8 mouse cellular contexts compared by ENCODE assay signal in genomic region chr2:165791657-165792056, GRCm38 (mm10).
DNase-seq lines count a peak whose midpoint lies in the region; ATAC-seq and TF ChIP-seq lines count a peak whose summit lies in the region.

No protein-coding gene starts in this region.

- no peaks in the 10 kb centered on the region for H3K9me3 ChIP-seq in ES-Bruce4 (replicated peaks; ENCODE audit: control insufficient read depth, insufficient read depth, low read length, poor library complexity, severe bottlenecking)
- H3K9me3 ChIP-seq in forebrain, postnatal 0 days (ENCODE audit: low read length): no peaks in the 10 kb centered on the region
- no peaks in the 10 kb centered on the region for H3K9me3 ChIP-seq in intestine, postnatal 0 days (ENCODE audit: control insufficient read depth)
- H3K9me3 ChIP-seq in lung, embryonic 15.5 days: no peaks in the 10 kb centered on the region

- H3K9ac ChIP-seq in ES-Bruce4 (ENCODE audit: low read depth, poor library complexity, severe bottlenecking): no peak overlapping the region
- no peak overlapping the region for H3K9ac ChIP-seq in forebrain, postnatal 0 days
- H3K9ac ChIP-seq in intestine, postnatal 0 days (ENCODE audit: low read depth, low read length): no peak overlapping the region
- H3K9ac ChIP-seq in lung, embryonic 15.5 days: no peak overlapping the region

- no peaks in the 10 kb centered on the region for H3K36me3 ChIP-seq in ES-Bruce4 (ENCODE audit: control insufficient read depth, insufficient read depth, low read length, poor library complexity, severe bottlenecking)
- peaks cover 75% of the 10 kb centered on the region for H3K36me3 ChIP-seq in forebrain, postnatal 0 days (ENCODE audit: insufficient read depth)
- H3K36me3 ChIP-seq in intestine, postnatal 0 days (ENCODE audit: control insufficient read depth, insufficient read depth): peaks cover 93% of the 10 kb centered on the region
- peaks cover 76% of the 10 kb centered on the region for H3K36me3 ChIP-seq in lung, embryonic 15.5 days

- H3K4me3 ChIP-seq in ES-Bruce4 (ENCODE audit: low read depth, low read length): no peak overlapping the region
- no peak overlapping the region for H3K4me3 ChIP-seq in forebrain, postnatal 0 days (ENCODE audit: low read depth, low read length)
- H3K4me3 ChIP-seq in intestine, postnatal 0 days (ENCODE audit: low read depth, low read length): no peak overlapping the region
- no peak overlapping the region for H3K4me3 ChIP-seq in lung, embryonic 15.5 days

- TF ChIP-seq CTCF in ES-Bruce4 (IDR thresholded peaks at IDR 0.05; ENCODE audit: low read depth, low read length): peak; percentile 71
- peak; percentile 91 for TF ChIP-seq CTCF in forebrain, postnatal 0 days (IDR thresholded peaks at IDR 0.05; ENCODE audit: low read depth)
- peak; percentile 91 for TF ChIP-seq CTCF in intestine, postnatal 0 days (IDR thresholded peaks at IDR 0.05; ENCODE audit: low read depth)

- WGBS in forebrain, postnatal 0 days: 56% methylated on average over 9 of the region's 9 CpGs
- 60% methylated on average over 9 of the region's 9 CpGs for WGBS in intestine, postnatal 0 days
- WGBS in lung, embryonic 15.5 days: 53% methylated on average over 9 of the region's 9 CpGs

- peak; percentile 60 for ATAC-seq in forebrain, postnatal 0 days
- 0 out of 2 replicates have a peak, but pooled peaks have one; percentile 13 for ATAC-seq in intestine, postnatal 0 days
- ATAC-seq in lung, embryonic 15.5 days (ENCODE audit: borderline replicate concordance, extremely low read depth, low FRiP score, low TSS enrichment): peak; percentile 25; the same call in 1 of the 2 replicates

- peaks cover 8% of the 10 kb centered on the region for H3K4me1 ChIP-seq in ES-Bruce4 (ENCODE audit: control insufficient read depth, insufficient read depth, low read length)
- H3K4me1 ChIP-seq in forebrain, postnatal 0 days (ENCODE audit: insufficient read depth): no peaks in the 10 kb centered on the region
- H3K4me1 ChIP-seq in intestine, postnatal 0 days (replicated peaks; ENCODE audit: control insufficient read depth, insufficient read depth, low read length): no peaks in the 10 kb centered on the region
- H3K4me1 ChIP-seq in lung, embryonic 15.5 days: peaks cover 7% of the 10 kb centered on the region; the same call in 1 of the 2 replicates

- H3K27ac ChIP-seq in ES-Bruce4 (ENCODE audit: insufficient read depth, low read length): peak overlapping the region; percentile 45; the same call in 1 of the 2 replicates
- H3K27ac ChIP-seq in forebrain, postnatal 0 days (ENCODE audit: low read depth, low read length): no peak overlapping the region; the same call in 1 of the 2 replicates
- H3K27ac ChIP-seq in intestine, postnatal 0 days (ENCODE audit: low read depth, low read length): no peak overlapping the region
- no peak overlapping the region for H3K27ac ChIP-seq in lung, embryonic 15.5 days

- no peak for TF ChIP-seq POLR2A in ES-Bruce4 (IDR thresholded peaks at IDR 0.05; ENCODE audit: insufficient read depth, low read length)

- TF ChIP-seq EP300 in ES-Bruce4 (IDR thresholded peaks at IDR 0.05; ENCODE audit: insufficient read depth, low read depth, low read length): no peak

- no peaks in the 10 kb centered on the region for H3K27me3 ChIP-seq in ES-Bruce4 (ENCODE audit: control insufficient read depth, insufficient read depth, low read length, poor library complexity, severe bottlenecking)
- no peaks in the 10 kb centered on the region for H3K27me3 ChIP-seq in forebrain, postnatal 0 days (ENCODE audit: insufficient read depth, low read length)
- no peaks in the 10 kb centered on the region for H3K27me3 ChIP-seq in intestine, postnatal 0 days (replicated peaks; ENCODE audit: control insufficient read depth, insufficient read depth, low read length)
- no peaks in the 10 kb centered on the region for H3K27me3 ChIP-seq in lung, embryonic 15.5 days

- H3K4me2 ChIP-seq in forebrain, postnatal 0 days (ENCODE audit: low read depth): no peak overlapping the region
- H3K4me2 ChIP-seq in intestine, postnatal 0 days (replicated peaks; ENCODE audit: low read depth): no peak overlapping the region
- H3K4me2 ChIP-seq in lung, embryonic 15.5 days: no peak overlapping the region

- DNase-seq in gastrocnemius, adult 18-20 months (ENCODE audit: low spot score): peak; percentile 61
- DNase-seq in gastrocnemius, postnatal 25 days: no peak
- DNase-seq in c-Kit-positive CD71-positive TER-119-negative erythroid progenitor cells, embryonic 14.5 days (ENCODE audit: low read depth): peak; percentile 42
- DNase-seq in forebrain, postnatal 0 days: peak; percentile 72
- peak; percentile 74 for DNase-seq in retina, postnatal 1 day
